Mouse (Mus musculus) adrenal gland, adult 2 months (tissue): Measurements from ENCODE around the gene 2200002J24Rik. TPM values are rescaled to one million over a fixed set of nuclear protein-coding genes. Genes with fewer than 3 reads are reported as not detected.
A peak's percentile ranks its signal among the peaks of the same experiment; 100 is the strongest.
"Not testable (repeated sequence)": the region's sequence is repeated elsewhere in the genome, so short reads cannot be mapped to it uniquely, and the experiment has no call there.

Experiments
- DNase-seq: peaks from one replicate; pipeline ENCODE4 v3.0.0; 2021
- polyA plus RNA-seq: library from polyadenylated mRNA; depleted of rRNA; stranded (reverse); fragments of >200 nt; gene quantifications from 2 replicates; pipeline ENCODE4 v1.2.3, GENCODE M21; 2012; rRNA removed
- total RNA-seq, 2 experiments: library from RNA; stranded (reverse); gene quantifications; 2 replicates each; pipeline ENCODE4 v1.2.3; 2021

Gene 2200002J24Rik
- total and polyA plus RNA-seq, 3 experiments: 3.5 to 12.5 (median 5.7) TPM

DNA sequence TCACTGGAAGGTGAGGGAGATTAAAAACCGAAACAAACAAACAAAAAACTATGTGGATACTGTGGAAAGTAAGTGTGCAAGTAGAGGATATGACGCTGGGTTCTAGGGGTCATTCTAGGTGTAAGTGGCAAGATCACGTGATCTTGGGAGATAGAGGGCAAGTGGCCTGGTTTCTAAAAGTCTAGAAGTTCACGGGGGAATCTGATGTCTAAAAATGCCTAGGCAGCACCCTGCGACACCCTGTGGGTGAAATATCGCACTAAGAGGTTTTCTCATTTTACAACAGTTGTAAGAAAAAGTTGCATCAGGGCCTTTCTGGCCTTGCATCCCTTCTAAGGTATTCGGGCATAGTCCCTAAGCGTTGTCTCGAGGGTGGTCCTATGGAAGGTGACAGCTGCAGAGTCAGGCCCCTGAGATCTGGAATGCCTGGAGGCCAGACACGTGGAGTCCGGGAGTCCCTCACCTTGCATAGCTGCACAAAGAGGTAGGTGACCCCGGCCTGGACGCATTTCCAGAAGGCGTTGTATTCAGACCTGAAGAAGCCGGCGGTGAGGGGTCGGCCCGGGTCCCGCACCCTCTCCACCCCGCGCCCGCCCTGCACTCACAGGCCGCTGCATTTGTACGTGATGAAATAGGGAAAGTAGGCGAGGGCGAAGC lies 30.1 kb downstream of the 2200002J24Rik start:
- DNase-seq: no peak

- peak; percentile 98 for DNase-seq
Measured at GRCm38 (mm10) chr7:30729396-30730063, 30.8 kb downstream of the 2200002J24Rik start, which contains the start of gene Tmem147. TSS of gene Tmem147 (minus strand) at chr7:30729540.

DNA sequence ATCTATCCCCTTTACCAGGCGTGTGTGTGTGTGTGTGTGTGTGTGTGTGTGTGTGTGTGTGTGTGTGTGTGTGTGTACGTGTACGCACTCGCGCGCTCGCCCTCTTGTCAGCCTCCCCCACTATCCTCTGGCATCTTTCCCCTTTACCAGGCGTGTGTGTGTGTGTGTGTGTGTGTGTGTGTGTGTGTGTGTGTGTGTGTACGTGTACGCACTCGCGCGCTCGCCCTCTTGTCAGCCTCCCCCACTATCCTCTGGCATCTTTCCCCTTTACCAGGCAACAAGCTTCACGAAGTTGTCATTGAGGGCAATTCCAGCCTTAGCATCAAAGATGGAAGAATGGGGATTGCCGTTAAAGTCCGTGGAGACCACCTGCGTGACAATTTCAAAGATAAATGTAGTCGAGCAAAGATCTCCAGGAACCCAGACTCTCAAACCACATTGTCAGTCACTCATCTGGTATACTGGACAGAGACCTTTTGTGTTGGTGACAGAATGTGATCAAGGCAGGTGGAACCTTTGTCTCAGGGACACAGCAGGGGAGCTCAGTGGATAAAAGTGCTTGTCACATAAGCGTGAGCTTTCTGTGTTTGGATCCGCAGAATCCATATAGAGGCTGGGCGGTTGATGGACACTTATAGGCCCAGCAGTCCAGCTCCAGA lies 31.5 kb downstream of the 2200002J24Rik start:
- DNase-seq: not testable (repeated sequence)

- DNase-seq: no peak
Measured at GRCm38 (mm10) chr7:30736211-30736610, 37.5 kb downstream of the 2200002J24Rik start.

GRCm38 (mm10) chr7:30742570-30742969 lies 43.8 kb downstream of the 2200002J24Rik start:
- not testable (repeated sequence) for DNase-seq

DNA sequence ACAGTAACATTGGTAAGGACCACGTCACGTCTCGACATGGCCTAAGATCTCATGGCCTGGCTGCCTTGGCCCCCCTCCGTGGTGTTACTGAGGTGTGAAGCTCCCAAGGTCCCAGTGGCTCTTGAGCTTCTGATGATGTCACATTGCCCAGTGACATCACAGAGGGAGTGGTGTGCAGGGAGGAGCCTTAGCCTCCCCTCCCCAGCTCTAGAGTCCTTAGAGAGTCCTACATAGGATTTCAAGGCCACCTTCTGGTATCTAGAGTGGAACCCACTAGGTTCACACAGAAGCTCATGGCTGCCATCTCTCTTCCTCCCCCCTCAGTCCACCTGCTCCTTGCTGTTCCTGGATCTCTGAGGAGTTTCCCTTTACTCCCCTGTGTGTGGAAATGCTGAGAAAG lies 44.9 kb downstream of the 2200002J24Rik start, which contains the start of gene Gapdhs:
TSS of gene Gapdhs (minus strand) at position 65 of the 400 bp plus-strand sequence.
- DNase-seq: not testable (repeated sequence)

- DNase-seq: peak; percentile 70
Measured at GRCm38 (mm10) chr7:30744022-30744598, 45.4 kb downstream of the 2200002J24Rik start.

DNA sequence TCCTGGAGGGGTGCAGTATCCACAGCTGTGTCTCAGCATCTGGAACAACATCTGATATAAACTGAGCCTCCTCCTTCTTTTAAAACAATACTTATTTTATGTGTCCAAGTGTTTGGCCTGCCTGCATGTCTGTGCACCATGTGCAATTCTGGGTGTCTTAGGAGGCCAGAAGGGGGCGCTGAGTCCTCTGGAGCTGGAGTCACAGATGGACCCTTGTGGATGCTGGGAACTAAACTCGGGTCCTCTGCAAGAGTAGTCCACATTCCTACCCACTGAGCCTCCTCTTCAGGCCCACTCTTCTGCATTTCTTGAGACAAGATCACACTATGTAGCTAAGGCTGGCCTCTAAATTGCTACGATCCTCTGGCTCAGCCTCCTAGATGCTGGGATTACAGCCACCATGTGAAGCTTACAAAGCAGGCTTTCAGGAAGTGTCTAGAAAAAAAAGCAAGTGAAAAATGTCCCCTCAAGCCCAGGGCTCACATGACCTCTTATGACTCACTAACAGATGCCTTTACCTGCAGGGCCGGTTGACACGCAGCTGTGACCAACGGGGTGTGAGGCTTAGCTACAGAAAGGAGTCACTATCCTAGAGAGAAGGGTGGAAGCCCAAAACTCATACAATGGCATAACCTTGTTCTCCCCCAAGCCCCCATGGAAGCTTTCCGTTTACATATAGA lies 48.9 kb downstream of the 2200002J24Rik start:
- DNase-seq: no peak

Other genes with a start within 250 kb of the 2200002J24Rik start
Only the 30 nearest of the 32 such genes appear.
- gene Nphs1, start 240.6 kb upstream of the 2200002J24Rik start, total RNA-seq: not detected
- gene Nphs1, start 240.6 kb upstream of the 2200002J24Rik start, polyA plus RNA-seq: not detected in 2 replicates
- gene Prodh2, start 205.3 kb upstream of the 2200002J24Rik start, total RNA-seq: under 1 TPM in 1 of 2 experiments, not detected in 1; 0.86 TPM
- 0.10 TPM in 1 of 2 replicates, not detected in the other for gene Prodh2, start 205.3 kb upstream of the 2200002J24Rik start, polyA plus RNA-seq
- 1 to 10 TPM; 2.2 to 3.1 TPM for gene Arhgap33, start 163.9 kb upstream of the 2200002J24Rik start, total RNA-seq
- 20.3 and 23.2 TPM in 2 replicates for gene Arhgap33, start 163.9 kb upstream of the 2200002J24Rik start, polyA plus RNA-seq
- gene Hspb6, start 146.7 kb upstream of the 2200002J24Rik start, total RNA-seq: 10 to 100 TPM; 22.4 to 38.7 TPM
- gene Hspb6, start 146.7 kb upstream of the 2200002J24Rik start, polyA plus RNA-seq: 96.2 and 110 TPM in 2 replicates
- 1 to 10 TPM; 6.8 to 7.0 TPM for gene Proser3, start 146.6 kb upstream of the 2200002J24Rik start, total RNA-seq
- gene Proser3, start 146.6 kb upstream of the 2200002J24Rik start, polyA plus RNA-seq: 10.4 and 10.8 TPM in 2 replicates
- 10 to 100 TPM; 43.7 to 71.4 TPM for gene Lin37, start 139.1 kb upstream of the 2200002J24Rik start, total RNA-seq
- 47.5 and 53.5 TPM in 2 replicates for gene Lin37, start 139.1 kb upstream of the 2200002J24Rik start, polyA plus RNA-seq
- 10 to 100 TPM; 73.3 to 92.5 TPM for gene U2af1l4, start 135.6 kb upstream of the 2200002J24Rik start, total RNA-seq
- 80.1 and 92.3 TPM in 2 replicates for gene U2af1l4, start 135.6 kb upstream of the 2200002J24Rik start, polyA plus RNA-seq
- gene Gm49396, start 135.6 kb upstream of the 2200002J24Rik start, total RNA-seq: 1 to 10 TPM; 3.6 to 4.8 TPM
- gene Gm49396, start 135.6 kb upstream of the 2200002J24Rik start, polyA plus RNA-seq: 0.93 and 1.7 TPM in 2 replicates
- gene Psenen, start 135.3 kb upstream of the 2200002J24Rik start, total RNA-seq: 100 to 1,000 TPM; 185 to 190 TPM
- 88.6 and 123 TPM in 2 replicates for gene Psenen, start 135.3 kb upstream of the 2200002J24Rik start, polyA plus RNA-seq
- gene Igflr1, start 133.5 kb upstream of the 2200002J24Rik start, total RNA-seq: 1 to 10 TPM; 3.0 to 3.8 TPM
- gene Igflr1, start 133.5 kb upstream of the 2200002J24Rik start, polyA plus RNA-seq: 6.9 and 10.1 TPM in 2 replicates
- 10 to 100 TPM; 28.5 to 41.4 TPM for gene Kmt2b, start 110.2 kb upstream of the 2200002J24Rik start, total RNA-seq
- gene Kmt2b, start 110.2 kb upstream of the 2200002J24Rik start, polyA plus RNA-seq: 50.2 and 50.4 TPM in 2 replicates
- gene Zbtb32, start 100.0 kb upstream of the 2200002J24Rik start, total RNA-seq: under 1 TPM in 1 of 2 experiments, not detected in 1; 0.46 TPM
- gene Zbtb32, start 100.0 kb upstream of the 2200002J24Rik start, polyA plus RNA-seq: 0.44 and 0.45 TPM in 2 replicates
- gene Upk1a, start 86.1 kb upstream of the 2200002J24Rik start, total RNA-seq: under 1 TPM in 1 of 2 experiments, not detected in 1; 0.21 TPM
- gene Upk1a, start 86.1 kb upstream of the 2200002J24Rik start, polyA plus RNA-seq: 1.3 and 1.5 TPM in 2 replicates
- gene Cox6b1, start 72.8 kb upstream of the 2200002J24Rik start, total RNA-seq: 1,000 to 10,000 TPM; 1,292 to 2,642 TPM
- 223 and 275 TPM in 2 replicates for gene Cox6b1, start 72.8 kb upstream of the 2200002J24Rik start, polyA plus RNA-seq
- gene Etv2, start 63.1 kb upstream of the 2200002J24Rik start, total RNA-seq: not detected
- not detected in 2 replicates for gene Etv2, start 63.1 kb upstream of the 2200002J24Rik start, polyA plus RNA-seq
- gene Rbm42, start 48.6 kb upstream of the 2200002J24Rik start, total RNA-seq: 10 to 100 TPM; 78.0 to 81.9 TPM
- 125 and 139 TPM in 2 replicates for gene Rbm42, start 48.6 kb upstream of the 2200002J24Rik start, polyA plus RNA-seq
- gene Haus5, start 33.9 kb upstream of the 2200002J24Rik start, total RNA-seq: 10 to 100 TPM in 1 of 2 experiments, 1 to 10 TPM in 1; 6.2 to 10.7 TPM
- gene Haus5, start 33.9 kb upstream of the 2200002J24Rik start, polyA plus RNA-seq: 6.3 and 6.9 TPM in 2 replicates
- not detected for gene Pmis2, start 27.3 kb upstream of the 2200002J24Rik start, total RNA-seq
- gene Pmis2, start 27.3 kb upstream of the 2200002J24Rik start, polyA plus RNA-seq: not detected in 2 replicates
- 1 to 10 TPM; 2.0 to 3.0 TPM for gene Atp4a, start 13.3 kb downstream of the 2200002J24Rik start, total RNA-seq
- gene Atp4a, start 13.3 kb downstream of the 2200002J24Rik start, polyA plus RNA-seq: 3.3 and 3.9 TPM in 2 replicates
- 100 to 1,000 TPM; 193 to 234 TPM for gene Tmem147, start 30.6 kb downstream of the 2200002J24Rik start, total RNA-seq
- gene Tmem147, start 30.6 kb downstream of the 2200002J24Rik start, polyA plus RNA-seq: 333 and 341 TPM in 2 replicates
- gene Gapdhs, start 44.8 kb downstream of the 2200002J24Rik start, total RNA-seq: not detected
- gene Gapdhs, start 44.8 kb downstream of the 2200002J24Rik start, polyA plus RNA-seq: not detected in 2 replicates
- 100 to 1,000 TPM; 269 to 540 TPM for gene Sbsn, start 52.5 kb downstream of the 2200002J24Rik start, total RNA-seq
- 71.3 and 81.0 TPM in 2 replicates for gene Sbsn, start 52.5 kb downstream of the 2200002J24Rik start, polyA plus RNA-seq
- gene Dmkn, start 64.8 kb downstream of the 2200002J24Rik start, total RNA-seq: 1 to 10 TPM; 3.9 to 5.9 TPM
- gene Dmkn, start 64.8 kb downstream of the 2200002J24Rik start, polyA plus RNA-seq: 3.5 and 7.6 TPM in 2 replicates
- not detected for gene Krtdap, start 89.0 kb downstream of the 2200002J24Rik start, total RNA-seq
- gene Krtdap, start 89.0 kb downstream of the 2200002J24Rik start, polyA plus RNA-seq: not detected in 2 replicates
- gene Ffar2, start 124.8 kb downstream of the 2200002J24Rik start, total RNA-seq: 1 to 10 TPM; 1.5 to 8.9 TPM
- gene Ffar2, start 124.8 kb downstream of the 2200002J24Rik start, polyA plus RNA-seq: 5.7 and 16.5 TPM in 2 replicates
- under 1 TPM; 0.26 to 0.59 TPM for gene Ffar3, start 157.3 kb downstream of the 2200002J24Rik start, total RNA-seq
- gene Ffar3, start 157.3 kb downstream of the 2200002J24Rik start, polyA plus RNA-seq: 0.30 and 1.1 TPM in 2 replicates
- gene Ffar1, start 162.6 kb downstream of the 2200002J24Rik start, total RNA-seq: not detected
- gene Ffar1, start 162.6 kb downstream of the 2200002J24Rik start, polyA plus RNA-seq: not detected in 2 replicates
- under 1 TPM; 0.40 to 0.97 TPM for gene Cd22, start 181.4 kb downstream of the 2200002J24Rik start, total RNA-seq
- gene Cd22, start 181.4 kb downstream of the 2200002J24Rik start, polyA plus RNA-seq: 0.45 and 0.57 TPM in 2 replicates
- under 1 TPM; 0.48 to 0.63 TPM for gene Mag, start 215.9 kb downstream of the 2200002J24Rik start, total RNA-seq
- gene Mag, start 215.9 kb downstream of the 2200002J24Rik start, polyA plus RNA-seq: 0.80 and 0.99 TPM in 2 replicates
- 10 to 100 TPM in 1 of 2 experiments, not detected in 1; 16.6 TPM for gene Hamp2, start 225.8 kb downstream of the 2200002J24Rik start, total RNA-seq
- 2.6 and 17.4 TPM in 2 replicates for gene Hamp2, start 225.8 kb downstream of the 2200002J24Rik start, polyA plus RNA-seq